Mouse (Mus musculus): ENCODE data around the gene Flt3l. TPM values are rescaled to one million over a fixed set of nuclear protein-coding genes. Genes with fewer than 3 reads are reported as not detected.

The Flt3l gene
- polyA plus RNA-seq, 1 experiment: 45.8 TPM

GRCm38 (mm10) chr7:45144368-45145174, 8.3 kb upstream of the Flt3l start:
- Histone ChIP-seq H3K4me1 (ENCODE audit: control insufficient read depth, insufficient read depth, insufficient read length, low read length) (no peaks in the 10 kb centered on the region), H3K27ac (ENCODE audit: insufficient read depth, low read depth, low read length) (no peak overlapping the region), H3K36me3 (ENCODE audit: control insufficient read depth, insufficient read depth, low read length) (peaks cover 61% of the 10 kb centered on the region), H3K27me3 (ENCODE audit: control insufficient read depth, insufficient read depth, low read length) (no peaks in the 10 kb centered on the region), H3K4me3 (ENCODE audit: low read depth, low read length) (no peak overlapping the region)
- whole genome bisulfite sequencing: 88% methylated on average over 13 of the region's 13 CpGs
- TF ChIP-seq CTCF (IDR thresholded peaks at IDR 0.05; ENCODE audit: extremely low read depth, insufficient read length, insufficient replicate concordance, low read depth, low read length) (no peak), POLR2A (IDR thresholded peaks at IDR 0.05; ENCODE audit: low read depth, low read length) (no peak)

- TF ChIP-seq POLR2A (IDR thresholded peaks at IDR 0.05; ENCODE audit: low read depth, low read length) (no peak), CTCF (IDR thresholded peaks at IDR 0.05; ENCODE audit: extremely low read depth, insufficient read length, insufficient replicate concordance, low read depth, low read length) (no peak)
- WGBS: 90% methylated on average over 5 of the region's 5 CpGs
- Histone ChIP-seq H3K36me3 (ENCODE audit: control insufficient read depth, insufficient read depth, low read length) (peaks cover 49% of the 10 kb centered on the region), H3K27ac (ENCODE audit: insufficient read depth, low read depth, low read length) (no peak overlapping the region), H3K4me3 (ENCODE audit: low read depth, low read length) (no peak overlapping the region), H3K4me1 (ENCODE audit: control insufficient read depth, insufficient read depth, insufficient read length, low read length) (no peaks in the 10 kb centered on the region), H3K27me3 (ENCODE audit: control insufficient read depth, insufficient read depth, low read length) (no peaks in the 10 kb centered on the region)
Measured at GRCm38 (mm10) chr7:45141914-45142313, 5.7 kb upstream of the Flt3l start.

DNA sequence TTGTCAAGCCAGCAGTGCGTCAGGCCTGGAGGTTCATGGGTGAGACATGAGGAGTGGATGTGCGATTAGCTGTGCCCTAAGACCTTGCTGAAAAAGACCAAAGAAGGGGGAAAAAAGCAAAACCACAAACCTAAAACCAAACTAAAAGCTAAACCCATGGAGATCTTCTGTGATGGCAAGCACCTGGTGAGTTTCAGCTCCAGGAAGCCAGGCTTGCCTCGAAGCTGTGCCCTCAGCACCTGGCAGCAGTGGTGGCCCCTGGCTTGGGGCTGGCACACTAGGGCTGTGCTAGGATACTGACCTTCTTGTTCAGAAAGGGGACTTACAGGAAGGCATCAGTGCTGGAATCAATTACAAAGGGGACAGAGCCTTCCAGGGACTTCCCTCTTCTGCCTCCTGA, 5.1 kb upstream of the Flt3l start:
- WGBS: 87% methylated on average over 3 of the region's 3 CpGs
- Histone ChIP-seq H3K36me3 (ENCODE audit: control insufficient read depth, insufficient read depth, low read length) (peaks cover 43% of the 10 kb centered on the region), H3K27ac (ENCODE audit: insufficient read depth, low read depth, low read length) (no peak overlapping the region), H3K4me1 (ENCODE audit: control insufficient read depth, insufficient read depth, insufficient read length, low read length) (no peaks in the 10 kb centered on the region), H3K27me3 (ENCODE audit: control insufficient read depth, insufficient read depth, low read length) (no peaks in the 10 kb centered on the region), H3K4me3 (ENCODE audit: low read depth, low read length) (no peak overlapping the region)
- TF ChIP-seq CTCF (IDR thresholded peaks at IDR 0.05; ENCODE audit: extremely low read depth, insufficient read length, insufficient replicate concordance, low read depth, low read length) (no peak), POLR2A (IDR thresholded peaks at IDR 0.05; ENCODE audit: low read depth, low read length) (no peak)

- no peak overlapping the region for H3K4me3 ChIP-seq (ENCODE audit: low read depth, low read length)
- peaks cover 31% of the 10 kb centered on the region for H3K36me3 ChIP-seq (ENCODE audit: control insufficient read depth, insufficient read depth, low read length)
- H3K4me1 ChIP-seq (ENCODE audit: control insufficient read depth, insufficient read depth, insufficient read length, low read length): 0 out of 2 replicates have a peak, but pooled peaks cover 4% of the 10 kb centered on the region
- no peaks in the 10 kb centered on the region for H3K27me3 ChIP-seq (ENCODE audit: control insufficient read depth, insufficient read depth, low read length)
- 69% methylated on average over 8 of the region's 8 CpGs for WGBS
- no peak for TF ChIP-seq CTCF (IDR thresholded peaks at IDR 0.05; ENCODE audit: extremely low read depth, insufficient read length, insufficient replicate concordance, low read depth, low read length)
- TF ChIP-seq POLR2A (IDR thresholded peaks at IDR 0.05; ENCODE audit: low read depth, low read length): no peak
- H3K27ac ChIP-seq (ENCODE audit: insufficient read depth, low read depth, low read length): no peak overlapping the region
Measured at GRCm38 (mm10) chr7:45139904-45140723, 3.9 kb upstream of the Flt3l start.

GRCm38 (mm10) chr7:45138403-45138802, 2.2 kb upstream of the Flt3l start:
- Histone ChIP-seq H3K27me3 (ENCODE audit: control insufficient read depth, insufficient read depth, low read length) (no peaks in the 10 kb centered on the region), H3K4me3 (ENCODE audit: low read depth, low read length) (no peak overlapping the region), H3K4me1 (ENCODE audit: control insufficient read depth, insufficient read depth, insufficient read length, low read length) (0 out of 2 replicates have a peak, but pooled peaks cover 4% of the 10 kb centered on the region), H3K27ac (ENCODE audit: insufficient read depth, low read depth, low read length) (no peak overlapping the region), H3K36me3 (ENCODE audit: control insufficient read depth, insufficient read depth, low read length) (peaks cover 16% of the 10 kb centered on the region)
- TF ChIP-seq CTCF (IDR thresholded peaks at IDR 0.05; ENCODE audit: extremely low read depth, insufficient read length, insufficient replicate concordance, low read depth, low read length) (no peak), POLR2A (IDR thresholded peaks at IDR 0.05; ENCODE audit: low read depth, low read length) (no peak)
- WGBS: 93% methylated on average over 1 of the region's 1 CpGs

DNA sequence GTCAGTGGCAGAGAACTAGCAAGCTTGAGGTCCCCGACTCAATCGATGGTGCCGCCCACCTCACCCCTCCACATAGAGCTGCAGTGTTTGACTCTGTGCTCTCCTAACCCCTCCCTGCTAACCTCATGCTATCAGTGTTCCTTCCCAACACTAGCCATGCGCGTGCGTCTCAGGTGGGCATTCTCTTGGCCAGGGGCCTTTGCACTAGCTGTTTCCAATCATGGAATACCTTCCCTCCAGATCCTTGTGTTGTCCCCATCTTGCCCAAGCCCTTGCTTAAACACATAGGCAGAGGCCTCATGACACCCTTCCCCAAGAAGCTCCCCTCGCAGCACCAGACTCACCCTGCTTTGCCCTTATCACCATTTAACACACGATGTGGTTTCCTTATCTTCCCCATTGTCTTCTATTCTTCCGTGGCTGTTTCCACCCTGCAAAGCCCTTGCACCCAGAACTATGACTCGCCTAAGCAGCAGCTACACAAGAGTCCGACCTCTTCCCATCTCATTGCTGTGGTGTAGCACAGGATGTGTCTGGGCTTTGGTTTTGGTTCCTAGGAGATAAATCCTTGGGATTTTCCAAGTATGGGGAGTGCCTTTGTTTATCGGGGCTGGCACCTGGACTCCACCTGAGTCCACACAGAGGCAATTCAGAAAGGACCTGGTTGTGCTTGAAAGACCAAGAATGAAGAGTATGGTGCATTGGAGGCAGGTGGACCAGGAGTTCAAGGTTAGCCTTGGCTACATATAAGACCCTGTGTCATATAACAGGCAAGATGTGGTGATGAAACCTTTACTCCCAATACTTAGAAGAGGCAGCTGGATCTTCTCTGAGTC, 1.2 kb upstream of the Flt3l start:
- no peaks in the 10 kb centered on the region for H3K27me3 ChIP-seq (ENCODE audit: control insufficient read depth, insufficient read depth, low read length)
- WGBS: 51% methylated on average over 12 of the region's 12 CpGs
- H3K4me1 ChIP-seq (ENCODE audit: control insufficient read depth, insufficient read depth, insufficient read length, low read length): 0 out of 2 replicates have a peak, but pooled peaks cover 4% of the 10 kb centered on the region
- TF ChIP-seq POLR2A (IDR thresholded peaks at IDR 0.05; ENCODE audit: low read depth, low read length) (no peak), CTCF (IDR thresholded peaks at IDR 0.05; ENCODE audit: extremely low read depth, insufficient read length, insufficient replicate concordance, low read depth, low read length) (no peak)
- no peak overlapping the region for H3K27ac ChIP-seq (ENCODE audit: insufficient read depth, low read depth, low read length)
- H3K36me3 ChIP-seq (ENCODE audit: control insufficient read depth, insufficient read depth, low read length): 0 out of 2 replicates have a peak, but pooled peaks cover 8% of the 10 kb centered on the region
- no peak overlapping the region for H3K4me3 ChIP-seq (ENCODE audit: low read depth, low read length)
